ENCODE assay signal across 20 mouse cellular contexts in genomic region chr6:118739344-118739743, GRCm38 (mm10).
A peak's percentile ranks its signal among the peaks of the same experiment; 100 is the strongest.
DNase-seq lines count a peak whose midpoint lies in the region; ATAC-seq and TF ChIP-seq lines count a peak whose summit lies in the region.
"Had no signal": no experiment of that assay in that cellular context is flagged by ENCODE, and none has a peak within 500 bp of the region (broad histone marks: within the 10 kb centered on the region; RNA-seq: fewer than 3 reads in every experiment).

No protein-coding gene starts in this region.

- WGBS in forebrain, embryonic 13.5 days = 47% methylated on average over 4 of the region's 4 CpGs
- 67% methylated on average over 4 of the region's 4 CpGs for WGBS in forebrain, embryonic 10.5 days
- WGBS in olfactory bulb, adult 2 months = 63% methylated on average over 4 of the region's 4 CpGs

- no peak for DNase-seq in forebrain, embryonic 10.5 days (ENCODE audit: extremely low spot score, low spot score)
- peak; percentile 15 for DNase-seq in gastrocnemius, postnatal 14 days
- no peak for DNase-seq in gastrocnemius, postnatal 10 days
- DNase-seq in lung, postnatal 36 days = peak; percentile 4
- no peak for DNase-seq in lung, postnatal 25 days (ENCODE audit: low spot score)
- DNase-seq in frontal cortex, postnatal 25 days (ENCODE audit: low spot score in 2 of 2) = no peak
- DNase-seq: cerebellum, adult 11-12 months; cerebellum, adult 8-10 months; cerebellum, postnatal 36 days; embryo, embryonic 11 days; kidney, adult 11 months; kidney, adult 8-10 months had no signal

- H3K4me3 ChIP-seq in forebrain, embryonic 13.5 days = no peak overlapping the region
- H3K4me3 ChIP-seq in forebrain, embryonic 10.5 days = no peak overlapping the region
- H3K4me3 ChIP-seq in olfactory bulb, adult 2 months (ENCODE audit: insufficient read depth, low read depth, low read length) = no peak overlapping the region
- H3K4me3 ChIP-seq: embryonic facial prominence, embryonic 10.5 days; embryonic facial prominence, embryonic 13.5 days; erythroblast, embryonic 14.5 days; hindbrain, embryonic 12.5 days; intestine, embryonic 15.5 days had no signal

- intact Hi-C loops in gastrocnemius, postnatal 14 days (cut with DNase I; ENCODE audit: low total_unique reads) = no loop called here

- peaks cover 19% of the 10 kb centered on the region; the same call in 1 of the 2 replicates for H3K4me1 ChIP-seq in forebrain, embryonic 13.5 days
- H3K4me1 ChIP-seq in forebrain, embryonic 10.5 days = no peaks in the 10 kb centered on the region
- peaks cover 19% of the 10 kb centered on the region for H3K4me1 ChIP-seq in olfactory bulb, adult 2 months (ENCODE audit: control insufficient read depth, insufficient read depth, low read length)
- H3K4me1 ChIP-seq: embryonic facial prominence, embryonic 10.5 days; embryonic facial prominence, embryonic 13.5 days; hindbrain, embryonic 12.5 days; intestine, embryonic 15.5 days had no signal

- H3K27ac ChIP-seq in forebrain, embryonic 13.5 days = peak overlapping the region; percentile 60
- H3K27ac ChIP-seq in forebrain, embryonic 10.5 days = no peak overlapping the region
- peak overlapping the region; percentile 20; the same call in 1 of the 2 replicates for H3K27ac ChIP-seq in olfactory bulb, adult 2 months (ENCODE audit: insufficient read depth, low read depth, low read length)
- H3K27ac ChIP-seq: embryonic facial prominence, embryonic 10.5 days; embryonic facial prominence, embryonic 13.5 days; hindbrain, embryonic 12.5 days; intestine, embryonic 15.5 days had no signal

- H3K9ac ChIP-seq in forebrain, embryonic 13.5 days = no peak overlapping the region
- H3K9ac ChIP-seq: embryonic facial prominence, embryonic 13.5 days; hindbrain, embryonic 12.5 days; intestine, embryonic 15.5 days had no signal

- TF ChIP-seq CTCF in olfactory bulb, adult 2 months (IDR thresholded peaks at IDR 0.05; ENCODE audit: insufficient read depth, low read depth, low read length) = no peak

- H3K4me2 ChIP-seq in forebrain, embryonic 13.5 days = no peak overlapping the region
- H3K4me2 ChIP-seq: embryonic facial prominence, embryonic 13.5 days; heart, embryonic 11.5 days; hindbrain, embryonic 12.5 days; intestine, embryonic 15.5 days had no signal

- ATAC-seq in forebrain, embryonic 13.5 days = no peak
- ATAC-seq: intestine, embryonic 15.5 days had no signal

- no peaks in the 10 kb centered on the region for H3K9me3 ChIP-seq in forebrain, embryonic 13.5 days (replicated peaks)
- no peaks in the 10 kb centered on the region for H3K9me3 ChIP-seq in forebrain, embryonic 10.5 days
- H3K9me3 ChIP-seq: embryonic facial prominence, embryonic 10.5 days; embryonic facial prominence, embryonic 13.5 days; hindbrain, embryonic 12.5 days; intestine, embryonic 15.5 days had no signal

- no peaks in the 10 kb centered on the region for H3K36me3 ChIP-seq in forebrain, embryonic 13.5 days (ENCODE audit: poor library complexity, severe bottlenecking)
- no peaks in the 10 kb centered on the region for H3K36me3 ChIP-seq in forebrain, embryonic 10.5 days (replicated peaks)
- H3K36me3 ChIP-seq: embryonic facial prominence, embryonic 10.5 days; intestine, embryonic 15.5 days had no signal

- TF ChIP-seq POLR2A in olfactory bulb, adult 2 months (IDR thresholded peaks at IDR 0.05; ENCODE audit: insufficient read depth, low read depth, low read length) = no peak

- no peaks in the 10 kb centered on the region for H3K27me3 ChIP-seq in forebrain, embryonic 13.5 days
- no peaks in the 10 kb centered on the region for H3K27me3 ChIP-seq in forebrain, embryonic 10.5 days (ENCODE audit: poor library complexity, severe bottlenecking)
- H3K27me3 ChIP-seq: embryonic facial prominence, embryonic 13.5 days; hindbrain, embryonic 12.5 days; intestine, embryonic 15.5 days had no signal

Comparison
In these comparisons a context has a peak if more than half of its experiments do, and no peak if none do; other contexts are left out.
1. DNase-seq: peak in gastrocnemius, postnatal 14 days (single experiment) and lung, postnatal 36 days (single experiment); none in forebrain, embryonic 10.5 days (single experiment), gastrocnemius, postnatal 10 days (single experiment), lung, postnatal 25 days (single experiment) and frontal cortex, postnatal 25 days (0 of 2).